Mouse (Mus musculus): Measurements from ENCODE around the gene Scg5. TPM values are rescaled to one million over a fixed set of nuclear protein-coding genes. Genes with fewer than 3 reads are reported as not detected.

Scg5 gene
- polyA plus RNA-seq, 2 experiments: 0.84 to 1.5 TPM

DNA sequence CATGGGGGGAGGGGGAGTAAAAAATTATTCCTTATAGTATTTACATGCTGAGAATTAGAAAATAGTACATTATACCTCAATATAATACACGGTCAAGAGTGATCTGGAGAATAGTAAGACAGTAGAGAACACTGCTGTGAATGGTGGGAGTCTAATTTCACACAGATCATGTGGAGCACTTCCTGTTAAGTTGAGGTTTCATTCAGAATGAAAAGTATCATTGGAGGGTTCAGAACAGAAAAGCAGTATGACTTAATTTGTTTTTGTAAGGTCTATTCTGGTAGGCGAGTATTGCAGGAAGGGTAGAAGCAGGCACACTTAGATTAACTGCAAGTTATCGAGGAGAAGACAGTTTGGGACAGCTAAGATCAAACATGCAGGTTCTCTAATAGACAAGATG, 6.3 kb upstream of the Scg5 start:
- TF ChIP-seq POLR2A (IDR thresholded peaks at IDR 0.05; ENCODE audit: borderline replicate concordance, extremely low read depth, insufficient read depth, insufficient read length): no peak
- Histone ChIP-seq H3K27me3 (ENCODE audit: control insufficient read depth, insufficient read depth, low read length) (no peaks in the 10 kb centered on the region), H3K4me1 (ENCODE audit: control insufficient read depth, insufficient read depth, low read length) (no peaks in the 10 kb centered on the region), H3K36me3 (ENCODE audit: control insufficient read depth, insufficient read depth, low read length) (peaks cover 64% of the 10 kb centered on the region), H3K9me3 (ENCODE audit: control insufficient read depth, low read length) (no peaks in the 10 kb centered on the region), H3K4me2 (replicated peaks; ENCODE audit: low read depth, low read length, severe bottlenecking) (no peak overlapping the region), H3K27ac (replicated peaks; ENCODE audit: low read depth, low read length) (no peak overlapping the region), H3K9ac (ENCODE audit: low read depth, low read length, severe bottlenecking) (no peak overlapping the region), H3K4me3 (replicated peaks; ENCODE audit: low read length) (no peak overlapping the region)
- no peak for DNase-seq (ENCODE audit: low spot score)
- no peak for ATAC-seq (ENCODE audit: low FRiP score, low read depth)
- WGBS: 87% methylated on average over 3 of the region's 3 CpGs

- Histone ChIP-seq H3K27ac (replicated peaks; ENCODE audit: low read depth, low read length) (no peak overlapping the region), H3K9me3 (ENCODE audit: control insufficient read depth, low read length) (no peaks in the 10 kb centered on the region), H3K4me1 (ENCODE audit: control insufficient read depth, insufficient read depth, low read length) (peaks cover 8% of the 10 kb centered on the region; the same call in 1 of the 2 replicates), H3K4me3 (replicated peaks; ENCODE audit: low read length) (peak overlapping the region; percentile 24), H3K27me3 (ENCODE audit: control insufficient read depth, insufficient read depth, low read length) (no peaks in the 10 kb centered on the region; the same call in 1 of the 2 replicates), H3K9ac (ENCODE audit: low read depth, low read length, severe bottlenecking) (no peak overlapping the region), H3K36me3 (ENCODE audit: control insufficient read depth, insufficient read depth, low read length) (peaks cover 14% of the 10 kb centered on the region), H3K4me2 (replicated peaks; ENCODE audit: low read depth, low read length, severe bottlenecking) (peak overlapping the region; percentile 51)
- no peak for ATAC-seq (ENCODE audit: low FRiP score, low read depth)
- TF ChIP-seq POLR2A (IDR thresholded peaks at IDR 0.05; ENCODE audit: borderline replicate concordance, extremely low read depth, insufficient read depth, insufficient read length): no peak
- 21% methylated on average over 17 of the region's 17 CpGs for WGBS
- no peak for DNase-seq (ENCODE audit: low spot score)
Observed at GRCm38 (mm10) chr2:113828086-113828942, 607 bp downstream of the Scg5 start.

DNA sequence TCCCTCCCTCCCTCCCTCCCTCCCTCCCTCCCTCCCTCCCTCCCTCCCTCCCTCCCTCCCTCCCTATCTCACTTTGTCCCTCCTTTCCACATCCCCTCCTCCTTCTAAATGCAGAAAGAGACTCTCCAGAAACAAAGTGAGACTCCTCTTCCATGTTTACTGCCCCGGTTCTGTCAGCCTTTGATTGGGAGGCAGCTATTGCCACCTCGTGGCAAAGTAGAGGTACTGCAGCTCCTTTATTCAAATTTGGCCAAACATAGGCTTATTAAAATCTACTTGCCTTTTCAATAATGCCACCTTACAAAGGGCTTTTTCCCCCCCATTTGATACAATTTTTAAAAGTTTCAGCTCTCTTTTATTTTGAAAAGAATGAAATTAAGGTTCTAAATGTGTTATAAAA, 5.0 kb downstream of the Scg5 start:
- no peak overlapping the region for H3K4me2 ChIP-seq (replicated peaks; ENCODE audit: low read depth, low read length, severe bottlenecking)
- no peak overlapping the region for H3K9ac ChIP-seq (ENCODE audit: low read depth, low read length, severe bottlenecking)
- no peaks in the 10 kb centered on the region for H3K9me3 ChIP-seq (ENCODE audit: control insufficient read depth, low read length)
- DNase-seq (ENCODE audit: low spot score) (peak; percentile 45), ATAC-seq (ENCODE audit: low FRiP score, low read depth) (no peak)
- no peak overlapping the region for H3K4me3 ChIP-seq (replicated peaks; ENCODE audit: low read length)
- WGBS: 0% methylated on average over 2 of the region's 2 CpGs
- TF ChIP-seq POLR2A (IDR thresholded peaks at IDR 0.05; ENCODE audit: borderline replicate concordance, extremely low read depth, insufficient read depth, insufficient read length): 0 out of 2 replicates have a peak, but pooled peaks have one; percentile 19
- no peaks in the 10 kb centered on the region for H3K36me3 ChIP-seq (ENCODE audit: control insufficient read depth, insufficient read depth, low read length)
- peaks cover 4% of the 10 kb centered on the region; the same call in 1 of the 2 replicates for H3K4me1 ChIP-seq (ENCODE audit: control insufficient read depth, insufficient read depth, low read length)
- no peak overlapping the region for H3K27ac ChIP-seq (replicated peaks; ENCODE audit: low read depth, low read length)
- no peaks in the 10 kb centered on the region; the same call in 1 of the 2 replicates for H3K27me3 ChIP-seq (ENCODE audit: control insufficient read depth, insufficient read depth, low read length)

DNA sequence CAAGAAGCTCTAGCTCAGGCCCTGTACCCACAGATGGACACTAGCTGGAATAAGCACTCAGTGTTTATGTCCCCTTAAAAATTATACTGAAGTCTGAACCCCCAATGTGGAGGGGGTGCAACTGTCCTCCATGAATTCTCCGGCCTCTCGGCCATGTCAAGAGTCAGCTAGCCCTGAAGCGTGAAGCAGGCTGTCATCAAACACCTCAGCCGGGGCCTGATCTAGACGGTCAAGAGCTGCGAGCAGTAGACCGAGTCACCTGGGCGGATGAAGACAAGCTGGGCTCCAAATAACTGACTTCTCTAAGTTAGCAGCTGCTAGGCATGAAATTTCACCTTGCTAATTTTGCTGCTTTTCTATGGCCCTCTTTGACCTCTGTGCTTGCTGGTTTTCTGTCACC, 6.6 kb downstream of the Scg5 start:
- Histone ChIP-seq H3K9ac (ENCODE audit: low read depth, low read length, severe bottlenecking) (no peak overlapping the region), H3K36me3 (ENCODE audit: control insufficient read depth, insufficient read depth, low read length) (no peaks in the 10 kb centered on the region), H3K4me2 (replicated peaks; ENCODE audit: low read depth, low read length, severe bottlenecking) (no peak overlapping the region), H3K27me3 (ENCODE audit: control insufficient read depth, insufficient read depth, low read length) (no peaks in the 10 kb centered on the region), H3K9me3 (ENCODE audit: control insufficient read depth, low read length) (no peaks in the 10 kb centered on the region), H3K4me1 (ENCODE audit: control insufficient read depth, insufficient read depth, low read length) (no peaks in the 10 kb centered on the region), H3K4me3 (replicated peaks; ENCODE audit: low read length) (no peak overlapping the region), H3K27ac (replicated peaks; ENCODE audit: low read depth, low read length) (no peak overlapping the region)
- ATAC-seq (ENCODE audit: low FRiP score, low read depth) (no peak), DNase-seq (ENCODE audit: low spot score) (no peak)
- 94% methylated on average over 8 of the region's 8 CpGs for WGBS
- TF ChIP-seq POLR2A (IDR thresholded peaks at IDR 0.05; ENCODE audit: borderline replicate concordance, extremely low read depth, insufficient read depth, insufficient read length): no peak

- Histone ChIP-seq H3K27ac (replicated peaks; ENCODE audit: low read depth, low read length) (no peak overlapping the region), H3K27me3 (ENCODE audit: control insufficient read depth, insufficient read depth, low read length) (no peaks in the 10 kb centered on the region), H3K4me2 (replicated peaks; ENCODE audit: low read depth, low read length, severe bottlenecking) (no peak overlapping the region), H3K9me3 (ENCODE audit: control insufficient read depth, low read length) (no peaks in the 10 kb centered on the region), H3K9ac (ENCODE audit: low read depth, low read length, severe bottlenecking) (no peak overlapping the region), H3K4me1 (ENCODE audit: control insufficient read depth, insufficient read depth, low read length) (no peaks in the 10 kb centered on the region), H3K36me3 (ENCODE audit: control insufficient read depth, insufficient read depth, low read length) (no peaks in the 10 kb centered on the region), H3K4me3 (replicated peaks; ENCODE audit: low read length) (no peak overlapping the region)
- no peak for DNase-seq (ENCODE audit: low spot score)
- no peak for ATAC-seq (ENCODE audit: low FRiP score, low read depth)
- 56% methylated on average over 12 of the region's 12 CpGs for WGBS
- TF ChIP-seq POLR2A (IDR thresholded peaks at IDR 0.05; ENCODE audit: borderline replicate concordance, extremely low read depth, insufficient read depth, insufficient read length): no peak
Observed at GRCm38 (mm10) chr2:113821176-113821734, 7.7 kb downstream of the Scg5 start.
